Mouse (Mus musculus): ENCODE data around the gene Cxcl2.

DNA sequence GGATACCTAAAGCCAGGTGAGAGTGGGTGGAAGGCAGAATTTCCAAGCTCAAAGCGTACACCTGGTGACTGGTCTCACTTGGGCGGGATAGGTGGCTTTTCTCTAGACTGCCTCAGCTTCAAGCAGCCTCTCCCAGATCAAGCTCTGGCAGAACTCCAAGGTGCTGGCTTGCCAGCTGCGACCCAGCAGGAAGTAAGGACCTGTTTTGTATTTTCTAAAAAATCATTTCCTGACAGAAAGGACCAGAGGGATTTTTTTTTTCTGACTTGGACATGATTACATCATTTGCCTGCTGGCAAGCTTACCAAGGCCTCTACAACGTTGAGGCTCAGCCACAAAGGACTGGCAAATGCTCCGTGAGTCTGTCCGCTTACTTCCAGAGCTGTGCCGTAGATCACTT, 3.5 kb upstream of the Cxcl2 start:
- TF ChIP-seq RCOR1 (conservative IDR thresholded peaks at IDR 0.05; ENCODE audit: low read depth, low read length) (no peak), ZNF384 (IDR thresholded peaks at IDR 0.05; ENCODE audit: low read depth, low read length) (0 out of 2 replicates have a peak, but pooled peaks have one; percentile 12), CTCF (conservative IDR thresholded peaks at IDR 0.05 in 1 of 2, IDR thresholded peaks at IDR 0.05 in 1 of 2; ENCODE audit: low read depth in 2 of 2, low read length in 2 of 2) (no peak), EP300 (IDR thresholded peaks at IDR 0.05; ENCODE audit: low read length) (no peak), POLR2A (IDR thresholded peaks at IDR 0.05; ENCODE audit: low read depth, low read length) (no peak), CHD2 (IDR thresholded peaks at IDR 0.05; ENCODE audit: low read length) (no peak), MEF2A (IDR thresholded peaks at IDR 0.05; ENCODE audit: borderline replicate concordance, low read depth, low read length) (no peak), USF1 (IDR thresholded peaks at IDR 0.05; ENCODE audit: low read depth, low read length) (no peak), GABPA (IDR thresholded peaks at IDR 0.05; ENCODE audit: insufficient replicate concordance, low read depth, low read length) (no peak), IRF4 (IDR thresholded peaks at IDR 0.05; ENCODE audit: low read depth, low read length) (no peak), BHLHE40 (IDR thresholded peaks at IDR 0.05; ENCODE audit: low read depth, low read length) (no peak)

Data from CH12.LX (cell line).